Mouse (Mus musculus) erythroblast, embryonic 14.5 days (primary cell): ENCODE measurements at regions not wholly inside any gene's neighbourhood (a gene's known extent, or its start where the extent isn't known, plus 50 kb on each side); places are given as distances from the start of the nearest gene placed in this dataset.

Experiments
- H3K27me3 ChIP-seq: 2 replicates; pipeline ENCODE4 v1.6.1; 2012; ENCODE audit warnings: inconsistent platforms; ENCODE audit not compliant: control insufficient read depth
- H3K36me3 ChIP-seq: 2 replicates; pipeline ENCODE4 v1.6.1; 2012; ENCODE audit warnings: mild to moderate bottlenecking, inconsistent platforms; ENCODE audit not compliant: control insufficient read depth
- H3K4me1 ChIP-seq: 2 replicates; pipeline ENCODE4 v1.6.1; 2012; ENCODE audit warnings: inconsistent platforms; ENCODE audit not compliant: control insufficient read depth
- H3K4me3 ChIP-seq: replicated peaks from 2 replicates; pipeline ENCODE3; 2012; ENCODE audit warnings: moderate library complexity, mild to moderate bottlenecking, inconsistent platforms
- H3K9me3 ChIP-seq: 2 replicates; pipeline ENCODE4 v1.6.1; 2012; ENCODE audit warnings: low read length, inconsistent platforms, mixed read lengths; ENCODE audit not compliant: control insufficient read depth
- GATA1 ChIP-seq: IDR thresholded peaks from 2 replicates; pipeline ENCODE4 v1.6.1; 2012; ENCODE audit warnings: low read length, inconsistent platforms, mixed read lengths
- TAL1 ChIP-seq: IDR thresholded peaks from 3 replicates; pipeline ENCODE4 v1.6.1; 2012; ENCODE audit warnings: low read length, inconsistent platforms, mixed read lengths

DNA sequence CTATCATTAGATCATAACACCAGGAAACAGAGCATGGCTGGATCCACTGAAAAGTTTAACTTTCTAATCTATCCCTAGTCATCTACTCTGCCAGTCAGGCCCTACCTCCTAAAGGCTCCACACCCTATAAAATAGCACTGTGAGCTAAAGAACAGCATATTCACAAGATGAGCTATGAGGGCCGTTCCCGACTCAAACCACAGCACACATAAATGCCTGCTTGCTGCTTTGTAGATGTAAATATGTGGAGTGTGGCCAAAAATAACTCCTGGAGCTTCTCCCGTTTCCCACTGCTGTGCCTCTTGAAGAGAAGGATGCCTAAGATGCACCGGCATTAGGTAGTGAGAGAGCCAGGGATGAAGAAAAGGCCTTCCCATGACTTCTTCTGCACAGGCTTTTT is 1632.3 kb downstream of the 4930444P10Rik start:
- Histone ChIP-seq H3K4me3 (no peak overlapping the region), H3K36me3 (no peaks in the 10 kb centered on the region), H3K4me1 (no peaks in the 10 kb centered on the region), H3K27me3 (no peaks in the 10 kb centered on the region), H3K9me3 (no peaks in the 10 kb centered on the region)
- TF ChIP-seq GATA1 = no peak
- no peak for TF ChIP-seq TAL1

DNA sequence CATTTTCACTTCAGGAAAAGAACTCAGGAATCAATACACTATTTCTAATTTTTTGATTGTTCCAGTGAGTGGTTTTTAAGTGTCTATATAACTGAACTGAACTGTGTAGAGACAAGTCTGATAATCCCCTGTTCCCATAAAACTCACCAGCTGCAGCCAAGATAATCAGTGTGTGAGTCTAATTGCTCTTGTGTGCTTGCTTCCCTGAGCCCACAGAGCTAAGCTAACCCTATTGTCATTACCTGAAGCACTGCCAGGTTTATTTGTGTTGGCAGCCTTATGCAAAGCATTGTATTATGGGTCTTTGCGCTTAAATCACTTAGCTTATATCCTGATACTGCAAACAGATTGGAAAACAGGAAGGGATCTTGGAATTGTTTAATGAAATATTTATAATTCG is 1663.8 kb downstream of the 4930444P10Rik start:
- no peaks in the 10 kb centered on the region for H3K36me3 ChIP-seq
- H3K9me3 ChIP-seq = no peaks in the 10 kb centered on the region
- no peak for TF ChIP-seq GATA1
- no peak overlapping the region for H3K4me3 ChIP-seq
- no peaks in the 10 kb centered on the region for H3K4me1 ChIP-seq
- H3K27me3 ChIP-seq = no peaks in the 10 kb centered on the region

DNA sequence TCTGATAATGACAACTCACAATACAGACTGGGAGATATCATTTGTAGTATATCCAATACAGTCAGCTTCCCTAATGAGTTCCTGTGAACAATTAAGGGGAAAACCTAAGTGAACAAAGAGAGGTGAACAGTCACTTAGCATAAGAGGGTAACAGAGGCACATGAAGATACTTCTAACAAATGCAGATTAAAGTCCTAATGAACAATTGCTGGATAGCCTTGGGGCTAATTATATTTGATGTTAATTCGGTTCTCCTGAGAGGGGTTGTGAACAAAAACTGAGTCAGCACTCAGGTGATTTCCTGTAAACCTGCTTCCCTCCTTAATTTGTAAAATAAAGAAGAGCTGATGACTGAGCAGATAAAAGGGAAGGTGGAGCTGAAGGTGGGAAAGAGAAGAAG is 1672.1 kb downstream of the 4930444P10Rik start:
- no peak overlapping the region for H3K4me3 ChIP-seq
- TF ChIP-seq GATA1 (no peak), TAL1 (no peak)
- no peaks in the 10 kb centered on the region for H3K36me3 ChIP-seq
- H3K27me3 ChIP-seq = no peaks in the 10 kb centered on the region
- no peaks in the 10 kb centered on the region for H3K9me3 ChIP-seq
- no peaks in the 10 kb centered on the region for H3K4me1 ChIP-seq

DNA sequence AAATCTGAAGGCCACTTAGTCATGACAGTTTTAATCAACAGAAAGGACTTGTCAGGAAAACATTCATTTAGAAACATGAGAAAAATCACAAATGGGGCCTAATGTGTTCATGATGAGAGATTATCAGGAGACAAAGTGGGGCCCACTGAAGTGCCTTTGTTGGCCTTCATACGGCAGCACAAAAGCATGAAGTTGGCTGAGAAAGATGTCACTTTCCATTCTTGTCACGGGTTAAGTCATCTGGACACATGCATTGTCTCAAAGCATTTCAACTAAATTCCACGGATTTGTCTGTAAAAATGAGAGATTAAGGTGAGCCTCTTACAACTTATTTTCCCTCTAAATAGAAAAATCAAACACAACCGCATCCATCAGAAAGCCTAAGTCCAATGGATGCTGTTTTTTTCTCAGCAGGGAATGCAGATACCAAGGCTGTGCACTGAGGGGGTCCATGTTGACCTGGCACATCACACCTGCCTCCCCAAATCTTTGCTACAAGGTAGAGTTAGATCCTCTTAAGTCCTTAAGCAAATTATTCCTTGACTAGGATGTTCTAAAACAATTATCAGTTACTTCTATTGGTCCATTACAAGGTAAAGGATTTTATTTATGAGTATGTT is 1679.2 kb downstream of the 4930444P10Rik start:
- no peaks in the 10 kb centered on the region for H3K9me3 ChIP-seq
- H3K4me3 ChIP-seq = no peak overlapping the region
- H3K27me3 ChIP-seq = no peaks in the 10 kb centered on the region
- no peaks in the 10 kb centered on the region for H3K36me3 ChIP-seq
- TF ChIP-seq GATA1 = no peak
- TF ChIP-seq TAL1 = no peak
- H3K4me1 ChIP-seq = no peaks in the 10 kb centered on the region

DNA sequence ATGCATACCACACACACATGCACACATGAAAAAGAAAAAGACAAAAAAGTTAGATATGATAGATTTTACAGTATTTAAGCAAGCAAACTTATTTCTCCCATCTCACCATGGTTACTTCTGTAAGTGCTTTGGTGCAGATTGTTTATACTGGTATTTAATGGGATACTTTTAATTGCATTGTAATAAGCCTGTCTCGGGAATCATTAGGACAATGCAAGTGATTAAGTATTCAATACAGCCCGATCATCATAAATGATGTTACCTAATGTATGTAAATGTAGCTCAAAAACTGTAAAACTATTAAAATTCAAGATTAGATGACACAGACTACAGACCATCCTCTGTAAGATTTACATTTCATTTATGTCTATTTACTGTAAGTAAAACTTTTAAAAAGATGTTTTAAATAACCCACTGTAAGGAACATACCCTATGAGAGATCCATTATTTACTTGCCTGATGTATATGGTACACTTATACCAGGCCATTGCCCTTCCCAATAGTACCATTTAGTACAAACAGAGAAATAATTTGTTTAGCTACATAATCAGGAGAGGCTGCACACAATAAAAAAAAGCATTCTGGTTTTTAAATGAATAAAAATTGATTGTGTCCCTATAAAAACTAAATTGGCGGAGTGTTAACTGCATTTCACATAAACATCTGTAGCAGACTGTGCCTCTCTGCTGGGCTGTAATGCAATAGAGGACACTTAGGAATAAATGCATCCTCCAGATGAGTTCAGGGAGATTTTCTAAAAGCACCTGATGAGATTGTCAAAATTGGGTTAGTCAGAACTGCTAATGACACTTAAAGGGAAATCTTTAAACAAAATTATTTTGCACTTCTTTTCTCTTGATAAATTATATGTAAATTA is 1722.9 kb downstream of the 4930444P10Rik start:
- no peak for TF ChIP-seq TAL1
- TF ChIP-seq GATA1 = no peak
- Histone ChIP-seq H3K4me3 (no peak overlapping the region), H3K4me1 (no peaks in the 10 kb centered on the region), H3K27me3 (no peaks in the 10 kb centered on the region), H3K9me3 (peaks cover 2% of the 10 kb centered on the region; the same call in 1 of the 2 replicates), H3K36me3 (no peaks in the 10 kb centered on the region)

DNA sequence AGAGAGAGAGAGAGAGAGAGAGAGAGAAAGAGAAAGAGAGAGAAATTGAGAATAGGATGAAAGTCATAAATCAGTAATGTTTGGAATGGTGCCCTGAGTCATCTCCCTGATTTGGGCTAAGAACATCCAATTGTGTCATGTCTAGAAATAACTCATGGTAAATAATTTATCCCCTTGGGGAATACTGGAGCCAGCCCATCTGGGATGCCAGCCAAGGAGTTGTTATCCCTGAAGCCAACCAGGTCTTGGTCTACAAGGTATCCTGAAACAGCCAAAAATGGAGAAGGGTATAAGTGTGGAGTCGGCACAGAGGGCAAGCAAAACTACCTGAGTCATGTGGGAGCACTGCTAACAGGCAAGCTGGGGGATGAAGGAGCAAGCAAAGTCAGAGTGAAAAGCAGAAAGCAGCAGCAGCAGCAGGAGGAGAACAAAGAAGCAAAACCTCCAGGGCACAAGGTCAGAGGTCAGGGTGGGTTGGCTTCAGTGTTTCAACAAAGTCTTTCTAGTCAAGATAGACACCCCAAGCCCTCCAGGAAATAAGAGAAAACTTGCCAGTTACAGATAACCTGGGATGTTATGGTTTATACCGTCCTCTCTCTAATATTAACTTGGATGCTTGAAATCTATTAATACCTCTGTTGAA is 1733.0 kb downstream of the 4930444P10Rik start:
- Histone ChIP-seq H3K4me3 (no peak overlapping the region), H3K4me1 (no peaks in the 10 kb centered on the region), H3K9me3 (no peaks in the 10 kb centered on the region; the same call in 1 of the 2 replicates), H3K36me3 (no peaks in the 10 kb centered on the region), H3K27me3 (no peaks in the 10 kb centered on the region)
- no peak for TF ChIP-seq TAL1
- no peak for TF ChIP-seq GATA1
